Mouse (Mus musculus) heart, adult 2 months (tissue): ENCODE measurements around the gene C7.

Experiments
- CTCF ChIP-seq: fragments of 200-600 bp; IDR thresholded peaks from 2 replicates; pipeline ENCODE4 v1.8.1; 2022; ENCODE audit warnings: antibody characterized with exemption, mild to moderate bottlenecking, moderate library complexity
- EP300 ChIP-seq: fragments of 200-500 bp; IDR thresholded peaks from 2 replicates; pipeline ENCODE4 v1.6.1; 2011; ENCODE audit warnings: low read depth, low read length, control low read depth; ENCODE audit not compliant: insufficient read depth

GRCm38 (mm10) chr15:5107686-5108654 is 44.4 kb upstream of the C7 start, which contains the start of gene Card6:
- TF ChIP-seq CTCF (no peak), EP300 (no peak)
